Mouse (Mus musculus) embryonic fibroblast, embryonic 13.5 days (primary cell): ENCODE measurements around the gene Prokr2.

Source experiments
- CTCF ChIP-seq: IDR thresholded peaks from 2 replicates; pipeline ENCODE4 v1.5.1; 2011; ENCODE audit warnings: mild to moderate bottlenecking, control low read depth, low read length, moderate library complexity, borderline replicate concordance; ENCODE audit not compliant: insufficient read depth
- POLR2A ChIP-seq: IDR thresholded peaks from 2 replicates; pipeline ENCODE4 v1.6.1; 2011; ENCODE audit warnings: low read depth, mild to moderate bottlenecking, control low read depth, low read length, moderate library complexity

- TF ChIP-seq CTCF (no peak), POLR2A (no peak)
Observed at GRCm38 (mm10) chr2:132379690-132380089, 5.6 kb downstream of the Prokr2 start.
